Mouse (Mus musculus): ENCODE data around the gene Tmem102. TPM values are rescaled to one million over a fixed set of nuclear protein-coding genes. Genes with fewer than 3 reads are reported as not detected.

The Tmem102 gene
- polyA plus RNA-seq (2015; fragmentation: Illumina TruSeq; extraction: RNeasy Lipid Tissue Mini Kit (QIAGEN cat#74804); ENCODE audit: low read depth, low replicate concordance) = not detected

DNA sequence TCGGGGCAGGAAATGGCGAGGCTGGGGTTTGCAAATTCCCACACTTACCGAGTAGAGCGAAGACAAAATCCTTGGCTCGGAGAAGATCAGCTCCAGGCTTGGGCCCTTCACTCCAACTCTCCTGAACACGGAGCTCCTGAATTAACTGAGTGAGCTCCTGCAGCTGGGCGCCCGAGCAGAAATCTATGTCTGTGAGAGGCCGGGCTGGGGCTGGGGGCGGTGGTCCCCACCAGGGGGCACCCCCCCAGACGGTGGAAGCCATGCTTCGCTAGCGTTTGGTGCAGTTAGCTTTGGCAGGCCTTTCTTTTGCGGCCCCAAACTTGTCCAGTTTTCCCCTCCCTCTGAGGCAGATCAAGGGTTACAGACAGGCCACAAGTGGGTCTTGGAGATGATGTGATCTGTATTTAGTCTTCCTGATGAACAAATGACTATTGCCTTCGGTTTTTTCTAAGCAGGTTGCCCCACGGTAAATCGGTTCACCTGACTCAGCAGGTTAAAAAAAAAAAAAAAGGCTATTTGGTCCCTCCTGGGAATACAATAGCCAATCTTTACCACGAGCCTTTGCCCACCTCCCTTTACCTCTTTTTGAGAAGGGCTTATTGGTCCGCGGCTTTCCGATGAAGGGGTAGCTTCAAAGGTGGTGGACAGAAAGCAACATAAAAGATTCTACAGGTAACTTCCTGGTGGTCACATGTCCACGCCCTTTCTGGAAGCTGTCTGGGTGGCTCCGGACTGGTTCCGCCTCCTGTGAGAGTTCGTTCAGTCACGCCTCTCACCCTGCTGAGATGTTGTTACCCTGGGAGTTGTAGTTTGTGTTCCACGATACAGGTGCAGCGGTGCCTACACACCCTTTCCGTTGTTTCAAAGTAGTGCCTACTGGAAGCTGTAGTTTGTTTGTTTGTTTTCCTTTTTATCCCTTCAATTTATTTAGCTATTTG, at the start of gene Tmem102:
Gene Tmem102 (minus strand): TSS at position 653 of the 938 bp plus-strand sequence.

GRCm38 (mm10) chr11:69846198-69846680, 40.8 kb upstream of the Tmem102 start, which contains the start of gene Plscr3:
Plscr3 (plus strand) TSS chr11:69846376.

DNA sequence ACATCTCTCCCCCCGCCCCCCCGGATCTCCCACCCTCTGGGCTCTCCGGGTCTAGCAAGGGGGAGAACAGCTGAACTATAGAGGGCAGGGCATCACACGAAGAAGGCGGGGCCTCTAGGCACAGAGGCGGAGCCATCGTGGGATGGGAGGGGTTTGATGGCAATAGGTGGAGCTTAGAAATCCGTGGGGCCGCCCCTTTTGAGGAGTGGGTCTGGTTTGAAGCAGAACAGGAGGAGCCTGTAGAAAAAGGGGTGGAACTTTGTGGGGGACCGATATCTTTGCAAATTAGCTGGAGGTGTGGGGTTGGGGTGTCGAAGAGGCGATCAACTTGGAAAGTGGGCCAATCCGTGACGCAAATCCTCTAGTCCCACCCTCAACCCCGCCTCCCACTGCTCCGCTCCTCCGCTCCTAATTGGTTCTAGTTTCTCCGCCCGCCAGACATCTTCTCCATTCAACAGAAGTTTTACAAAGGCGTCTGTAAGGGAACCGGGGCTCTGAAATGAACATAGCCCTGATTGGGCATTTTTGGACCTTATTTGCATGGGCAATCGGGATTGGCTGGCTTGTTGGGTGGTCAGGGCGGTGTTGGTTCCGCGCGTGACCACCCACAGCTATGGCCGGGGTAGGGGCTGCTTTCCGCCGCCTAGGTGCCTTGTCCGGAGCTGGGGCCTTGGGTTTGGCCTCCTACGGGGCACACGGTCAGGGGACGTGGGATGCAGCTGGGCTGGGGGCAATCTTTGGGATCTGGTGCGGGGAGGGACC, 32.7 kb upstream of the Tmem102 start, which contains the start of gene Tmem256:
Gene Tmem256 (plus strand): TSS at position 563 of the 762 bp plus-strand sequence.

GRCm38 (mm10) chr11:69837604-69837951, 32.2 kb upstream of the Tmem102 start, which contains the start of gene Nlgn2:
Nlgn2 (minus strand) TSS chr11:69837784.

DNA sequence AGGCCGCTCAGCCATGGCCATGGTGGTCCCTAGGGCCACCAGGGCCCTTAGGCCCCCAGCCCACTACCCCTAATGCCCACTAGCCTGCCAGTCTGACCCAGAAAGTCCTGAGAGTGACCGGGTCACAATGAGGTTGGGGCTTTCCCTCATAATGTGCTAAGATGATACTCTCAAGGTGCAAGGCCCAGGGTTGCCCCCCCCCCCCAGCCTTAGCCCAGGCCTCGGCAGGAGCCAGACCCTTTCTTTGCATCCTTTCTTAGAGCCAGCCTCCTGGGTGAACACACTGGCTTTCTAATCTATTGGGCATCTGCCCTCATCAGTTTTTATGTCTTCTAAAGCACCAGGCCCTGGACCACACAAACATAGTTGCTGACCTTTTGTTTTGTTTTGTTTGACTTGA, 16.7 kb upstream of the Tmem102 start, which contains the start of gene Spem1:
Gene Spem1 (minus strand): TSS at position 101 of the 400 bp plus-strand sequence.

DNA sequence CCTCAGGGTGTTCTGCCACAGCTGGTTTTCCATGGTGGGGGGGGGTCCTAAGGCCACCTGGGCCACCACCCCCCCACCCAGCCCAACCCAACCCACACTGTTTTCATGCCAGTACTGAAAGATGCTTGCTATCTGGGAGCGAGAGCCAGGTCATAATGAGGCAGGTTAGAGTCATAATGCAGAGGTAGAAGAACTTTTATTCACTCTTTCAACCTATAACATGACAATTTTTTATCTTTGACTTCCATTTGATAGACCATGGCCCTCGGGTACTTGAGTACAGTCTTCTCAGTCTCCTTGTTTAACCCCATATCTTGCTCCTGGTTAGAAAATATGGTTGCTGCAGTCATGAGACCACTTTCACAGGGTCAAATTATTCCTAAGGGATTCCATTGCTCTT, 12.9 kb upstream of the Tmem102 start, which contains the start of gene Spem2:
Gene Spem2 (minus strand): TSS at position 101 of the 400 bp plus-strand sequence.

GRCm38 (mm10) chr11:69815155-69815554, 9.7 kb upstream of the Tmem102 start, which contains the start of gene Gm39566:
Gm39566 (minus strand) TSS chr11:69815298.

GRCm38 (mm10) chr11:69801379-69801977, 3.9 kb downstream of the Tmem102 start, which contains the start of gene Fgf11:
Fgf11 (minus strand) TSS chr11:69801857.

GRCm38 (mm10) chr11:69795168-69795982, 10.0 kb downstream of the Tmem102 start, which contains the start of gene Chrnb1:
Chrnb1 (minus strand) TSS chr11:69795943.

DNA sequence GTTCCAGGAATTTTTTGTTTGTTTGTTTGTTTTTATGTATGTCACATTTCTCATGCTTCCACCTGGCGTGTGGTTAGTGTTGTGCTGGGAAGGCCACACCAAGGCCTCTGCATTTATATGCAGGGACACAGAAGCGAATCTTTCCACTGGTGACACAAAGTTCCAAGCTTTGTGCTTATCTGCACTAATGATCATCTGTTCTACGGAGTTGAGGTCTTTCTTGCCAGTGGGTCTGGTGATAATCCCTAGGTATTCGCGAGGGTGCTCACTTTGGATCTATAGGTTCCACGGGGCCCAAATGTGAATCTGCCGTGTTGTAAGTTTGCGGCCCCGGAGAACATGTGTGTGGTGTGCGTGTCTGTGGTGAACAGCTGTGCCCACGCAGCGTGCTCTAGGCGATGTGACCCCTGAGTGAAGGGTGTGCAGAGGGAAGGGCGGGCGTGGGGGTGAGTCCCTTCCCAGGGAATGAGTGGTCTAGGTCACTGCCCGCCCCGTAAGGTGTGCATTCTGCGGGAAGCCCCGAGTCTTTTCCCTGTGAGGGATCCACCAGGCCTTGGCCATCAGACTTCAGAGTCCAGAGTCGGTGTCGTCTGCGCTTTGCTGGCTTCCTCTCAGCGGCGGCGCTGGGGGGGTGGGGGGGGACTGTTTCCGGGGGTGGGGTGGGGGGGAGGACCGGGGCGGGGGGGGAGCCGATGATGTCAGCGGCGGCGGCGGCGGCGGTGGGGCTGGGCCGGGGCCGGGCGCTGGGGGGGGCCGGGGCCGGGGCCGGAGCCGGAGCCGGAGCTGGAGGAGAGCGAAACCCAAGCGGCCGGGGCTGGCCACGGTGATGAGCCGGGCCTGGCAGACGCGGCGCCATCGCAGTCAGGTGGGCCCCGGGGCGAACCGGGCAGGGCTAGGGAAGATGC, 40.0 kb downstream of the Tmem102 start, which contains the start of gene Zbtb4:
Gene Zbtb4 (plus strand): TSS at position 692 of the 905 bp plus-strand sequence.

DNA sequence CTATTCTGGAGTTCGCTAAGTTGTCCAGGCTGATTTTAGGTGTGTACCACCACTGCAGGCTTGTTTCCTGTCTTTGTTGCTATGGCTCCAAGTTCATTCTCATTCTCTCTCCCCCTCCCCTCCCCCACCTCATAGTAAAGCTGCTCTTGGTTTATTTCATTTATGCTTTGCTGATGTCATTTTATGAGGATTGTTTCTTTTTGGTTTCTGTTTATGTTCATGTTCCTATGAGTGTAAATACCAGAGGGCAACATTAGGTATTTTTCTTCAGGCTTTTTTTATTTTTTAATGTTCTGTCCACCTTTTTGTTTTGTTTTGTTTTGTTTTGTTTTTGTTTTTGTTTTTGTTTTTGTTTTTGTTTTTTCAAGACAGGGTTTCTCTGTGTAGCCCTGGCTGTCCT, 43.6 kb downstream of the Tmem102 start, which contains the start of gene Slc35g3:
Gene Slc35g3 (minus strand): TSS at position 101 of the 400 bp plus-strand sequence.

GRCm38 (mm10) chr11:69758478-69758970, 46.9 kb downstream of the Tmem102 start, which contains the start of gene Polr2a:
Polr2a (minus strand) TSS chr11:69758637.

Other genes with a start within 250 kb of the Tmem102 start
- 78.5 TPM for gene Efnb3, start 245.4 kb downstream of the Tmem102 start, polyA plus RNA-seq (2015; fragmentation: Illumina TruSeq; extraction: RNeasy Lipid Tissue Mini Kit (QIAGEN cat#74804); ENCODE audit: low read depth, low replicate concordance)
- 12.1 TPM for gene Wrap53, start 225.4 kb downstream of the Tmem102 start, polyA plus RNA-seq (2015; fragmentation: Illumina TruSeq; extraction: RNeasy Lipid Tissue Mini Kit (QIAGEN cat#74804); ENCODE audit: low read depth, low replicate concordance)
- gene Trp53, start 225.3 kb downstream of the Tmem102 start, polyA plus RNA-seq (2015; fragmentation: Illumina TruSeq; extraction: RNeasy Lipid Tissue Mini Kit (QIAGEN cat#74804); ENCODE audit: low read depth, low replicate concordance) = 21.0 TPM
- gene Atp1b2, start 199.7 kb downstream of the Tmem102 start, polyA plus RNA-seq (2015; fragmentation: Illumina TruSeq; extraction: RNeasy Lipid Tissue Mini Kit (QIAGEN cat#74804); ENCODE audit: low read depth, low replicate concordance) = 372 TPM
- gene Shbg, start 187.7 kb downstream of the Tmem102 start, polyA plus RNA-seq (2015; fragmentation: Illumina TruSeq; extraction: RNeasy Lipid Tissue Mini Kit (QIAGEN cat#74804); ENCODE audit: low read depth, low replicate concordance) = not detected
- 20.6 TPM for gene Sat2, start 183.6 kb downstream of the Tmem102 start, polyA plus RNA-seq (2015; fragmentation: Illumina TruSeq; extraction: RNeasy Lipid Tissue Mini Kit (QIAGEN cat#74804); ENCODE audit: low read depth, low replicate concordance)
- gene Fxr2, start 172.6 kb downstream of the Tmem102 start, polyA plus RNA-seq (2015; fragmentation: Illumina TruSeq; extraction: RNeasy Lipid Tissue Mini Kit (QIAGEN cat#74804); ENCODE audit: low read depth, low replicate concordance) = 92.2 TPM
- gene Sox15, start 150.3 kb downstream of the Tmem102 start, polyA plus RNA-seq (2015; fragmentation: Illumina TruSeq; extraction: RNeasy Lipid Tissue Mini Kit (QIAGEN cat#74804); ENCODE audit: low read depth, low replicate concordance) = not detected
- 97.8 TPM for gene Mpdu1, start 143.0 kb downstream of the Tmem102 start, polyA plus RNA-seq (2015; fragmentation: Illumina TruSeq; extraction: RNeasy Lipid Tissue Mini Kit (QIAGEN cat#74804); ENCODE audit: low read depth, low replicate concordance)
- 18.2 TPM for gene Cd68, start 139.5 kb downstream of the Tmem102 start, polyA plus RNA-seq (2015; fragmentation: Illumina TruSeq; extraction: RNeasy Lipid Tissue Mini Kit (QIAGEN cat#74804); ENCODE audit: low read depth, low replicate concordance)
- gene Eif4a1, start 133.2 kb downstream of the Tmem102 start, polyA plus RNA-seq (2015; fragmentation: Illumina TruSeq; extraction: RNeasy Lipid Tissue Mini Kit (QIAGEN cat#74804); ENCODE audit: low read depth, low replicate concordance) = 435 TPM
- gene Senp3, start 123.5 kb downstream of the Tmem102 start, polyA plus RNA-seq (2015; fragmentation: Illumina TruSeq; extraction: RNeasy Lipid Tissue Mini Kit (QIAGEN cat#74804); ENCODE audit: low read depth, low replicate concordance) = 110 TPM
- 4.0 TPM for gene Tnfsf13, start 119.8 kb downstream of the Tmem102 start, polyA plus RNA-seq (2015; fragmentation: Illumina TruSeq; extraction: RNeasy Lipid Tissue Mini Kit (QIAGEN cat#74804); ENCODE audit: low read depth, low replicate concordance)
- gene Tnfsf12, start 109.8 kb downstream of the Tmem102 start, polyA plus RNA-seq (2015; fragmentation: Illumina TruSeq; extraction: RNeasy Lipid Tissue Mini Kit (QIAGEN cat#74804); ENCODE audit: low read depth, low replicate concordance) = 14.5 TPM
- gene Tnfsfm13, start 109.5 kb downstream of the Tmem102 start, polyA plus RNA-seq (2015; fragmentation: Illumina TruSeq; extraction: RNeasy Lipid Tissue Mini Kit (QIAGEN cat#74804); ENCODE audit: low read depth, low replicate concordance) = 2.1 TPM
- 26.2 TPM for gene Polr2a, start 47.0 kb downstream of the Tmem102 start, polyA plus RNA-seq (2015; fragmentation: Illumina TruSeq; extraction: RNeasy Lipid Tissue Mini Kit (QIAGEN cat#74804); ENCODE audit: low read depth, low replicate concordance)
- not detected for gene Slc35g3, start 43.7 kb downstream of the Tmem102 start, polyA plus RNA-seq (2015; fragmentation: Illumina TruSeq; extraction: RNeasy Lipid Tissue Mini Kit (QIAGEN cat#74804); ENCODE audit: low read depth, low replicate concordance)
- 61.8 TPM for gene Zbtb4, start 39.7 kb downstream of the Tmem102 start, polyA plus RNA-seq (2015; fragmentation: Illumina TruSeq; extraction: RNeasy Lipid Tissue Mini Kit (QIAGEN cat#74804); ENCODE audit: low read depth, low replicate concordance)
- 0.61 TPM for gene Chrnb1, start 9.7 kb downstream of the Tmem102 start, polyA plus RNA-seq (2015; fragmentation: Illumina TruSeq; extraction: RNeasy Lipid Tissue Mini Kit (QIAGEN cat#74804); ENCODE audit: low read depth, low replicate concordance)
- 16.9 TPM for gene Fgf11, start 3.8 kb downstream of the Tmem102 start, polyA plus RNA-seq (2015; fragmentation: Illumina TruSeq; extraction: RNeasy Lipid Tissue Mini Kit (QIAGEN cat#74804); ENCODE audit: low read depth, low replicate concordance)
- gene Gm39566, start 9.7 kb upstream of the Tmem102 start, polyA plus RNA-seq (2015; fragmentation: Illumina TruSeq; extraction: RNeasy Lipid Tissue Mini Kit (QIAGEN cat#74804); ENCODE audit: low read depth, low replicate concordance) = not detected
- gene Spem2, start 12.8 kb upstream of the Tmem102 start, polyA plus RNA-seq (2015; fragmentation: Illumina TruSeq; extraction: RNeasy Lipid Tissue Mini Kit (QIAGEN cat#74804); ENCODE audit: low read depth, low replicate concordance) = not detected
- gene Spem1, start 16.6 kb upstream of the Tmem102 start, polyA plus RNA-seq (2015; fragmentation: Illumina TruSeq; extraction: RNeasy Lipid Tissue Mini Kit (QIAGEN cat#74804); ENCODE audit: low read depth, low replicate concordance) = not detected
- gene Nlgn2, start 32.2 kb upstream of the Tmem102 start, polyA plus RNA-seq (2015; fragmentation: Illumina TruSeq; extraction: RNeasy Lipid Tissue Mini Kit (QIAGEN cat#74804); ENCODE audit: low read depth, low replicate concordance) = 101 TPM
- gene Tmem256, start 32.9 kb upstream of the Tmem102 start, polyA plus RNA-seq (2015; fragmentation: Illumina TruSeq; extraction: RNeasy Lipid Tissue Mini Kit (QIAGEN cat#74804); ENCODE audit: low read depth, low replicate concordance) = 280 TPM
- gene Plscr3, start 40.8 kb upstream of the Tmem102 start, polyA plus RNA-seq (2015; fragmentation: Illumina TruSeq; extraction: RNeasy Lipid Tissue Mini Kit (QIAGEN cat#74804); ENCODE audit: low read depth, low replicate concordance) = 18.8 TPM
- gene Tnk1, start 53.1 kb upstream of the Tmem102 start, polyA plus RNA-seq (2015; fragmentation: Illumina TruSeq; extraction: RNeasy Lipid Tissue Mini Kit (QIAGEN cat#74804); ENCODE audit: low read depth, low replicate concordance) = not detected
- gene Tmem95, start 72.4 kb upstream of the Tmem102 start, polyA plus RNA-seq (2015; fragmentation: Illumina TruSeq; extraction: RNeasy Lipid Tissue Mini Kit (QIAGEN cat#74804); ENCODE audit: low read depth, low replicate concordance) = not detected
- 1.7 TPM for gene Kctd11, start 75.8 kb upstream of the Tmem102 start, polyA plus RNA-seq (2015; fragmentation: Illumina TruSeq; extraction: RNeasy Lipid Tissue Mini Kit (QIAGEN cat#74804); ENCODE audit: low read depth, low replicate concordance)
- not detected for gene Acap1, start 89.9 kb upstream of the Tmem102 start, polyA plus RNA-seq (2015; fragmentation: Illumina TruSeq; extraction: RNeasy Lipid Tissue Mini Kit (QIAGEN cat#74804); ENCODE audit: low read depth, low replicate concordance)
- gene 2810408A11Rik, start 95.4 kb upstream of the Tmem102 start, polyA plus RNA-seq (2015; fragmentation: Illumina TruSeq; extraction: RNeasy Lipid Tissue Mini Kit (QIAGEN cat#74804); ENCODE audit: low read depth, low replicate concordance) = 0.33 TPM
- gene Neurl4, start 95.4 kb upstream of the Tmem102 start, polyA plus RNA-seq (2015; fragmentation: Illumina TruSeq; extraction: RNeasy Lipid Tissue Mini Kit (QIAGEN cat#74804); ENCODE audit: low read depth, low replicate concordance) = 63.2 TPM
- 35.4 TPM for gene Gps2, start 108.3 kb upstream of the Tmem102 start, polyA plus RNA-seq (2015; fragmentation: Illumina TruSeq; extraction: RNeasy Lipid Tissue Mini Kit (QIAGEN cat#74804); ENCODE audit: low read depth, low replicate concordance)
- 640 TPM for gene Eif5a, start 116.3 kb upstream of the Tmem102 start, polyA plus RNA-seq (2015; fragmentation: Illumina TruSeq; extraction: RNeasy Lipid Tissue Mini Kit (QIAGEN cat#74804); ENCODE audit: low read depth, low replicate concordance)
- gene Ybx2, start 130.2 kb upstream of the Tmem102 start, polyA plus RNA-seq (2015; fragmentation: Illumina TruSeq; extraction: RNeasy Lipid Tissue Mini Kit (QIAGEN cat#74804); ENCODE audit: low read depth, low replicate concordance) = 4.8 TPM
- 1.4 TPM for gene Slc2a4, start 142.6 kb upstream of the Tmem102 start, polyA plus RNA-seq (2015; fragmentation: Illumina TruSeq; extraction: RNeasy Lipid Tissue Mini Kit (QIAGEN cat#74804); ENCODE audit: low read depth, low replicate concordance)
- not detected for gene Cldn7, start 159.2 kb upstream of the Tmem102 start, polyA plus RNA-seq (2015; fragmentation: Illumina TruSeq; extraction: RNeasy Lipid Tissue Mini Kit (QIAGEN cat#74804); ENCODE audit: low read depth, low replicate concordance)
- 108 TPM for gene Ctdnep1, start 175.5 kb upstream of the Tmem102 start, polyA plus RNA-seq (2015; fragmentation: Illumina TruSeq; extraction: RNeasy Lipid Tissue Mini Kit (QIAGEN cat#74804); ENCODE audit: low read depth, low replicate concordance)
- gene Elp5, start 176.9 kb upstream of the Tmem102 start, polyA plus RNA-seq (2015; fragmentation: Illumina TruSeq; extraction: RNeasy Lipid Tissue Mini Kit (QIAGEN cat#74804); ENCODE audit: low read depth, low replicate concordance) = 115 TPM
- 346 TPM for gene Gabarap, start 185.5 kb upstream of the Tmem102 start, polyA plus RNA-seq (2015; fragmentation: Illumina TruSeq; extraction: RNeasy Lipid Tissue Mini Kit (QIAGEN cat#74804); ENCODE audit: low read depth, low replicate concordance)
- gene Phf23, start 190.2 kb upstream of the Tmem102 start, polyA plus RNA-seq (2015; fragmentation: Illumina TruSeq; extraction: RNeasy Lipid Tissue Mini Kit (QIAGEN cat#74804); ENCODE audit: low read depth, low replicate concordance) = 56.1 TPM
- 17.5 TPM for gene Dvl2, start 195.0 kb upstream of the Tmem102 start, polyA plus RNA-seq (2015; fragmentation: Illumina TruSeq; extraction: RNeasy Lipid Tissue Mini Kit (QIAGEN cat#74804); ENCODE audit: low read depth, low replicate concordance)
- 53.6 TPM for gene Acadvl, start 209.8 kb upstream of the Tmem102 start, polyA plus RNA-seq (2015; fragmentation: Illumina TruSeq; extraction: RNeasy Lipid Tissue Mini Kit (QIAGEN cat#74804); ENCODE audit: low read depth, low replicate concordance)
- 491 TPM for gene Dlg4, start 211.3 kb upstream of the Tmem102 start, polyA plus RNA-seq (2015; fragmentation: Illumina TruSeq; extraction: RNeasy Lipid Tissue Mini Kit (QIAGEN cat#74804); ENCODE audit: low read depth, low replicate concordance)
- 2.2 TPM for gene Asgr1, start 248.5 kb upstream of the Tmem102 start, polyA plus RNA-seq (2015; fragmentation: Illumina TruSeq; extraction: RNeasy Lipid Tissue Mini Kit (QIAGEN cat#74804); ENCODE audit: low read depth, low replicate concordance)